Mouse (Mus musculus) kidney, postnatal 0 days (tissue): Measurements from ENCODE around the gene Ncmap. TPM values are rescaled to one million over a fixed set of nuclear protein-coding genes. Genes with fewer than 3 reads are reported as not detected.

Experiments
- ATAC-seq: fragments of 200-750 bp; cut with Nextera tagmentation; replicated peaks from 2 replicates; pipeline ENCODE4 v1.8.0; 2017; ENCODE audit warnings: low read depth, moderate number of reproducible peaks, moderate TSS enrichment, moderate library complexity; ENCODE audit not compliant: low FRiP score
- DNase-seq: peaks from one replicate; pipeline ENCODE4 v3.0.0-alpha.2; 2016; ENCODE audit warnings: low spot score
- H3K27ac ChIP-seq: fragments of 300-500 bp; sonication (generic); 2 replicates; pipeline ENCODE4 v1.5.1; 2014; ENCODE audit warnings: mild to moderate bottlenecking
- H3K27me3 ChIP-seq: fragments of 300-500 bp; sonication (generic); 2 replicates; pipeline ENCODE4 v1.6.1; 2014; ENCODE audit warnings: low read length, mixed read lengths; ENCODE audit not compliant: insufficient read depth
- H3K36me3 ChIP-seq: fragments of 300-500 bp; sonication (generic); 2 replicates; pipeline ENCODE4 v1.6.1; 2014; ENCODE audit warnings: low read length, mixed read lengths; ENCODE audit not compliant: insufficient read depth
- H3K4me1 ChIP-seq: fragments of 300-500 bp; sonication (generic); replicated peaks from 2 replicates; pipeline ENCODE4 v1.6.1; 2014; ENCODE audit warnings: antibody characterized with exemption, low read length, mixed read lengths; ENCODE audit not compliant: insufficient read depth
- H3K4me2 ChIP-seq: fragments of 300-500 bp; sonication (generic); 2 replicates; pipeline ENCODE4 v1.6.1; 2014; ENCODE audit warnings: mild to moderate bottlenecking, low read length, moderate library complexity, mixed read lengths
- H3K4me3 ChIP-seq: fragments of 300-500 bp; sonication (generic); replicated peaks from 2 replicates; pipeline ENCODE4 v1.5.1; 2014; ENCODE audit warnings: low read depth, low read length
- H3K9ac ChIP-seq: fragments of 300-500 bp; sonication (generic); 2 replicates; pipeline ENCODE4 v1.6.1; 2014; ENCODE audit warnings: low read depth, low read length
- H3K9me3 ChIP-seq: fragments of 300-500 bp; sonication (generic); replicated peaks from 2 replicates; pipeline ENCODE4 v1.6.1; 2016; ENCODE audit warnings: low read length, inconsistent platforms, mixed read lengths
- CTCF ChIP-seq: IDR thresholded peaks from 2 replicates; pipeline ENCODE4 v1.5.1; 2016; ENCODE audit warnings: antibody characterized with exemption, low read depth, mild to moderate bottlenecking, moderate library complexity
- WGBS: fragments of 180-500 bp; shearing (Covaris S2); extraction: QIAGEN DNeasy Blood & Tissue Kit; methylation state at CpG from one replicate; pipeline ENCODE4 v1.1.7; 2014; 5-methylcytosine and 5-hydroxymethylcytosine counted together
- polyA plus RNA-seq: library from polyadenylated mRNA; unstranded; fragments of >200 nt; fragmentation: Nextera tagmentation; extraction: Ambion mirVana; gene quantifications from 2 replicates; pipeline ENCODE4 v1.2.1, GENCODE M21; 2015

Ncmap gene
- polyA plus RNA-seq, 1 experiment from 2014 or later: 2.0 TPM

DNA sequence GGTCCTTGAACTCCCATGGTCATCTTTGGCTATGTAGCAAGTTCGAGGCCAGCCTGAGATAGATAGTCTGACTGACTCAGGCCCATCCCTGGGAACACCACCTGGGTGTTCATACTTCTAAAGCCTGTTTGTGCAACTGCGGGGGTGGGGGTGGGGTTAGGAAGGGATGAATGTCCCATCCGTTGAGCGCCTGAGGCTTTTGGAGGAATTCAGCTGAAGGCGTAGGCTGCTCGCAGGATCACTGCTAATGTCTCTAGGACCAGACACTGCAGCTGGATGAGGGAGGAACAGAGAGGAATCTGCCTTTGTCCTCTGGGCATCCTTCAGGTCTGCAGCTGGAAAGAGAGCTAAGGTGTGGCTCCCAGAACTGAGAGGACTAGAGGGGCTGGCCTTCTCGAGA lies 3.4 kb downstream of the Ncmap start:
- Histone ChIP-seq H3K9ac (no peak overlapping the region), H3K27ac (no peak overlapping the region), H3K4me1 (peaks cover 7% of the 10 kb centered on the region; the same call in 1 of the 2 replicates), H3K27me3 (no peaks in the 10 kb centered on the region), H3K9me3 (no peaks in the 10 kb centered on the region), H3K4me2 (no peak overlapping the region), H3K36me3 (no peaks in the 10 kb centered on the region), H3K4me3 (no peak overlapping the region)
- no peak for TF ChIP-seq CTCF
- WGBS: 81% methylated on average over 7 of the region's 7 CpGs
- no peak for DNase-seq
- no peak for ATAC-seq

DNA sequence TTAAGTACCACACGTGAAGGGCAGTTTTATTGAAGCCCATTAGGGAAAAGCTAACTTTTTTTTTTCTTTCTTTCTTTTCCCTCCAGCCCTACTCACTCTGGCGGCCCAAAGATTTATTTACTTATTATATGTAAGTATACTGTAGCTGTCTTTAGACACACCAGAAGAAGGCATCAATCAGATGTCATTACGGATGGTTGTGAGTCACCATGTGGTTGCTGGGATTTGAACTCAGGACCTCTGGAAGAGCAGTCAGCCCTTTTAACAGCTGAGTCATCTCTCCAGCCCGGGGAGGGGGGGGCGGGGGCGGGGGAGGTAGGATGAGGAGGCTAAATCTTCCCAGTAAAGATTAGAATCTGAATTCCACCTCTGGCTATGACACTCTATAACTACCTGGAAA lies 4.6 kb downstream of the Ncmap start:
- DNase-seq (no peak), ATAC-seq (no peak)
- H3K4me2 ChIP-seq: no peak overlapping the region
- no peak overlapping the region for H3K9ac ChIP-seq
- whole genome bisulfite sequencing: 57% methylated on average over 6 of the region's 6 CpGs
- peaks cover 7% of the 10 kb centered on the region; the same call in 1 of the 2 replicates for H3K4me1 ChIP-seq
- no peaks in the 10 kb centered on the region for H3K27me3 ChIP-seq
- no peak overlapping the region for H3K4me3 ChIP-seq
- TF ChIP-seq CTCF: no peak
- no peaks in the 10 kb centered on the region for H3K36me3 ChIP-seq
- H3K9me3 ChIP-seq: no peaks in the 10 kb centered on the region
- H3K27ac ChIP-seq: no peak overlapping the region

DNA sequence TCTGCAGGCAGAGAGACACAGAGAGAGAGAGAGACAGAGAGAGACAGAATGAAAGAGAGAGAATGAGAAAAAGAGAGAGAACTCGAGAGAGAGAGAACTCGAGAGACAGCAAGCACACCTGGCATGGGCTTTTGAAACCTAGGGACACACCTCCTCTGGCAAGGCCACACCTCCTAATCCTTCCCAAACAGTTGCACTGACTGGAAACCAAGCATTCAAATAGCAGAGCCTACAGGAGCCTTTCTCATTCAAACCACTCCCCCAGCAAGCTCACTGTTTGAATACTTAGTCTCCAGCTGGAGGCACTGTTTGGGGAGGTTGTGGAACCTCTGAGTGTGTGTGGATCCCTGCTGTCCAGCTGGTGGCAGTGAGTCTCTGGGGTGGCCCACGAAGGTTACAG lies 5.2 kb downstream of the Ncmap start:
- ATAC-seq (no peak), DNase-seq (no peak)
- 90% methylated on average over 3 of the region's 3 CpGs for WGBS
- Histone ChIP-seq H3K27me3 (no peaks in the 10 kb centered on the region), H3K9me3 (no peaks in the 10 kb centered on the region), H3K4me1 (peaks cover 2% of the 10 kb centered on the region; the same call in 1 of the 2 replicates), H3K4me2 (no peak overlapping the region), H3K36me3 (no peaks in the 10 kb centered on the region), H3K9ac (no peak overlapping the region), H3K27ac (no peak overlapping the region), H3K4me3 (no peak overlapping the region)
- no peak for TF ChIP-seq CTCF

DNA sequence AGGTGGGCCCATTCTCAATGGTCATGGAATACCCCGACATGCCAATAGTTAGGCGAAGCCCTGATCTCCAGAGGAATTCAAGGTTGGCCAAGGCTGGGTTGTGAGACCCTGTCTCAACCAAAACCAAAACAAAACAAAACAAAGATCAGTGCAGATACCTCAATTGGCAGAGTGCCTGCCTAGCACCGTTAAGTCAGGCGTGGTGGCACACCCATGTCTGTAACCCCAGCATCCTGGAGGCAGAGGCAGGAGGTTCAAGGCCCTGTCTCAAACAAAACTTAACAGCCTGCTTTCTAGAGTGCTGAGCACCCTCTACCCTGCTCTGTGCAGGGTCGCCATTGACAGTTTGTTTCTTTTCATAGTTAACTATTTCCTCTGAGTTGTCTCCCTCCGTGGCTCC lies 7.0 kb downstream of the Ncmap start:
- 58% methylated on average over 6 of the region's 6 CpGs for WGBS

DNA sequence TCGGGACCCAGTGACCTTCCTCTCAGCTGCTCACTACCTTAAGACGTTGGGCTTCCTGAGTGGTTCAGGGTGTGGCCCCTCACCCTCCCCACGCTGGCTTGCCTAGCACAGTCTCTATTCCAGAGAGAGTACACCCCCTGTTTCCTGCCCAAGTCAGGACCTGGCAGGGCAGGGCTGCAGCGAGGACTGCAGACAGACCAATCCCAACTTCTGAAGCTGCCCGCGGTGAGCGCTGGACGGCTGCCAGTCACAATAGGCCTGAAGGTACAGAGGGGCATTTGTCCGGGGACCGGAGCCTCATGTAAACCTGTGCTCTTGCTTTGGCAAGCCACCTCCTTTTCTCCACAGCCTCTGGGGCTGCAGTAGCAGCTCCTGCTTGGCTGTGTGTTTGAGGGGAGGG lies 12.4 kb downstream of the Ncmap start:
- H3K9ac ChIP-seq: no peak overlapping the region
- H3K36me3 ChIP-seq: no peaks in the 10 kb centered on the region
- no peaks in the 10 kb centered on the region for H3K9me3 ChIP-seq
- no peak for TF ChIP-seq CTCF
- H3K4me3 ChIP-seq: no peak overlapping the region
- DNase-seq (peak; percentile 13), ATAC-seq (peak; percentile 44; the same call in 1 of the 2 replicates)
- 44% methylated on average over 10 of the region's 10 CpGs for WGBS
- no peaks in the 10 kb centered on the region for H3K27me3 ChIP-seq
- no peaks in the 10 kb centered on the region for H3K4me1 ChIP-seq
- no peak overlapping the region for H3K27ac ChIP-seq
- H3K4me2 ChIP-seq: 0 out of 2 replicates have a peak overlapping the region, but pooled peaks have one; percentile 13

More for the DNA sequence above, 7.0 kb downstream of the Ncmap start:
- Histone ChIP-seq H3K9me3 (no peaks in the 10 kb centered on the region), H3K4me1 (no peaks in the 10 kb centered on the region), H3K27me3 (no peaks in the 10 kb centered on the region), H3K4me3 (no peak overlapping the region), H3K4me2 (no peak overlapping the region), H3K9ac (no peak overlapping the region), H3K27ac (no peak overlapping the region), H3K36me3 (no peaks in the 10 kb centered on the region)
- TF ChIP-seq CTCF: no peak
- DNase-seq (no peak), ATAC-seq (no peak)

DNA sequence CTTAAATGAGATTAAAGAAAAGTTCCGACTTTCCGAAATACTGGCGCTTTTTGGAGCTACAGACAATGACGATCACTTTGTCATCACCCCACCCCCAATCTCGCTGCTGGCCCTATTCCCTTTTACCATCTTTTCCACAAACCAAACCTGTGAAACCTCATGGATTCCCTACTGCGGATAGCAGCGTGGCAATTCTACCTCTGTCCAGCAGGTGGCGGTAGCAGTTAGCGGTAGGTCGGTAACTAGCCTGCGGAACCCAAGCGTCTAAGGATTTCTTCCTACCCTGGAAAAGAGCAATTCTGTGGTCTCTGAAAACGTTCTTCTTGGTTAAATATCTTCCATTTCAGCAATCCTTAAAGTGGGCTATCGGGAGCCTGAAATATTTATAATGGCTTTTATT lies 15.7 kb downstream of the Ncmap start:
- Histone ChIP-seq H3K27me3 (no peaks in the 10 kb centered on the region), H3K9ac (no peak overlapping the region), H3K9me3 (no peaks in the 10 kb centered on the region), H3K4me2 (no peak overlapping the region), H3K4me1 (no peaks in the 10 kb centered on the region), H3K36me3 (no peaks in the 10 kb centered on the region), H3K4me3 (no peak overlapping the region), H3K27ac (no peak overlapping the region)
- ATAC-seq: 0 out of 2 replicates have a peak, but pooled peaks have one; percentile 21
- peak; percentile 92 for DNase-seq
- WGBS: 6% methylated on average over 14 of the region's 14 CpGs
- peak; percentile 99 for TF ChIP-seq CTCF

DNA sequence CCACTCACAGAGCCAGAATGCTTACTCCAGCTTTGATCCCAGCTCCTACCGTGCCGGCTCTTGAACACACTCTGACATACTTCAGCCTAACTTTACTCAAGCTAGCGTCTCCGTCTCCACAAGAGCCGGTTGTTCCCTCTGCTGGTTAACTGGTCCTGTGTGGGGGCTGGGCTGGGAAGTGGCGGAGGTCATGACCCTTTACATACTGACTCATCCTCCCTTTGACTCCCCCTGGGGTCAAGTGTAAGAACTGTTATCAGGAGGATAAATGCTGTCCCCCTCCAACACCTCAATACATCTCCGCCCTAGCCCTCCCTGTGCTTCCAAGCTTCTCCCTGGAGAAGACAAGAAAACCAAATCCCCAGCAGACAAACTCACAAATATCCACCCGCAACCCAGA lies 16.7 kb downstream of the Ncmap start:
- H3K4me3 ChIP-seq: no peak overlapping the region
- ATAC-seq: no peak
- H3K4me1 ChIP-seq: no peaks in the 10 kb centered on the region
- no peaks in the 10 kb centered on the region for H3K9me3 ChIP-seq
- DNase-seq: no peak
- no peaks in the 10 kb centered on the region for H3K27me3 ChIP-seq
- WGBS: 45% methylated on average over 8 of the region's 8 CpGs
- no peaks in the 10 kb centered on the region for H3K36me3 ChIP-seq
- no peak overlapping the region for H3K4me2 ChIP-seq
- TF ChIP-seq CTCF: no peak
- H3K9ac ChIP-seq: no peak overlapping the region
- no peak overlapping the region for H3K27ac ChIP-seq
